Mouse (Mus musculus): ENCODE results near the gene Syap1.

GRCm38 (mm10) chrX:162907554-162907953 lies 19.3 kb upstream of the Syap1 start:
- TF ChIP-seq POLR2A (IDR thresholded peaks at IDR 0.05; ENCODE audit: extremely low read depth, insufficient read depth, low read length) (no peak), CTCF (IDR thresholded peaks at IDR 0.05; ENCODE audit: low read depth, low read length) (no peak)
